In genomic region chr8:57487441-57488155, GRCm38 (mm10) we compare ENCODE assay signal across 8 mouse cellular contexts. TPM values are rescaled to one million over a fixed set of nuclear protein-coding genes. Genes with fewer than 3 reads are reported as not detected.
DNase-seq lines count a peak whose midpoint lies in the region; ATAC-seq lines count a peak whose summit lies in the region.

TSS of gene Sap30 (minus strand) at chr8:57487860.

- peak within 1 kb of the TSS; percentile 96 for H3K27ac ChIP-seq in hindbrain, embryonic 16.5 days (ENCODE audit: low read depth, low read length)
- H3K27ac ChIP-seq in macrophage: peak within 1 kb of the TSS; percentile 92

- H3K79me2 ChIP-seq in macrophage (ENCODE audit: inconsistent target): peaks cover 41% of the 10 kb centered on the region

- H3K4me3 ChIP-seq in hindbrain, embryonic 16.5 days (ENCODE audit: low read length): peak within 1 kb of the TSS; percentile 96
- peak within 1 kb of the TSS; percentile 90 for H3K4me3 ChIP-seq in macrophage (ENCODE audit: inconsistent target)

- DNase-seq in WW6 (ENCODE audit: low read depth, low spot score): peak; percentile 98
- DNase-seq in cerebellum, postnatal 4 days (ENCODE audit: low spot score in 2 of 2): peak; percentile 95 to 98
- DNase-seq in gastrocnemius, adult 18-20 months (ENCODE audit: low spot score): peak; percentile 99
- peak; percentile 97 to 98 for DNase-seq in left cerebral cortex, adult 18-20 months (ENCODE audit: low spot score in 2 of 2)
- peak; percentile 99 for DNase-seq in right cerebral cortex, adult 18-20 months
- peak; percentile 88 for DNase-seq in urinary bladder, postnatal 10 days (ENCODE audit: low spot score)

- peak within 1 kb of the TSS; percentile 81 for H3K4me2 ChIP-seq in hindbrain, embryonic 16.5 days (ENCODE audit: low read length)

- under 1% methylated on average over 61 of the region's 66 CpGs for WGBS in hindbrain, embryonic 16.5 days
- WGBS in macrophage (ENCODE audit: missing documents): under 1% methylated on average over 66 of the region's 66 CpGs

- H3K36me3 ChIP-seq in hindbrain, embryonic 16.5 days (ENCODE audit: control insufficient read depth, insufficient read depth, low read length): no peaks in the 10 kb centered on the region
- H3K36me3 ChIP-seq in macrophage (ENCODE audit: inconsistent target): peaks cover 11% of the 10 kb centered on the region; the same call in 1 of the 2 replicates

- peaks cover 6% of the 10 kb centered on the region for H3K4me1 ChIP-seq in hindbrain, embryonic 16.5 days (ENCODE audit: control insufficient read depth, insufficient read depth, low read depth, low read length)

- no peaks in the 10 kb centered on the region for H3K9me3 ChIP-seq in hindbrain, embryonic 16.5 days (ENCODE audit: control insufficient read depth, low read length)

- H3K9ac ChIP-seq in hindbrain, embryonic 16.5 days (ENCODE audit: low read depth, low read length): peak within 1 kb of the TSS; percentile 87

- H3K27me3 ChIP-seq in hindbrain, embryonic 16.5 days (replicated peaks; ENCODE audit: control insufficient read depth, insufficient read depth, low read length): no peaks in the 10 kb centered on the region

- ATAC-seq in hindbrain, embryonic 16.5 days: peak; percentile 97

RNA-seq across cellular contexts. Expression of gene Sap30, which starts in this region (rescaled TPM):
- 10 to 100 TPM in 1 of 2 experiments, 1 to 10 TPM in 1; 6.7 to 14.4 TPM for total RNA-seq in gastrocnemius, adult 18-20 months (2021)
- 20.7 and 22.9 TPM in 2 replicates for polyA plus RNA-seq in hindbrain, embryonic 16.5 days (2015; fragmentation: Nextera tagmentation; extraction: Ambion mirVana)
- total RNA-seq in left cerebral cortex, adult 18-20 months (2021): 10 to 100 TPM; 12.2 to 14.3 TPM
- 10 to 100 TPM in 16 of 26 experiments, 1 to 10 TPM in 10; 1.6 to 52.1 (median 11.5) TPM for total RNA-seq in macrophage (2018; cell fraction: chromatin; rRNA removed)
- 100 to 1,000 TPM in 1 of 26 experiments, 10 to 100 TPM in 25; 37.0 to 156 (median 58.1) TPM for total RNA-seq in macrophage (2018; cell fraction: cytosol; rRNA removed)
- total RNA-seq in macrophage (2018; cell fraction: nucleus; rRNA removed): 10 to 100 TPM in 24 of 26 experiments, 1 to 10 TPM in 2; 8.9 to 85.8 (median 25.4) TPM
- 25.6 to 46.1 TPM (median 39.6 TPM) in 3 replicates for polyA plus RNA-seq in macrophage (2018)

Comparison
In these comparisons a context has a peak if more than half of its experiments do, and no peak if none do; other contexts are left out.
1. Peak in every context shown above with its lines: DNase-seq, ATAC-seq, H3K4me3 ChIP-seq and H3K27ac ChIP-seq.